Mouse (Mus musculus): ENCODE results near the gene Atp2b4. TPM values are rescaled to one million over a fixed set of nuclear protein-coding genes. Genes with fewer than 3 reads are reported as not detected.

The Atp2b4 gene
- polyA plus RNA-seq, 1 experiment: 8.0 TPM

DNA sequence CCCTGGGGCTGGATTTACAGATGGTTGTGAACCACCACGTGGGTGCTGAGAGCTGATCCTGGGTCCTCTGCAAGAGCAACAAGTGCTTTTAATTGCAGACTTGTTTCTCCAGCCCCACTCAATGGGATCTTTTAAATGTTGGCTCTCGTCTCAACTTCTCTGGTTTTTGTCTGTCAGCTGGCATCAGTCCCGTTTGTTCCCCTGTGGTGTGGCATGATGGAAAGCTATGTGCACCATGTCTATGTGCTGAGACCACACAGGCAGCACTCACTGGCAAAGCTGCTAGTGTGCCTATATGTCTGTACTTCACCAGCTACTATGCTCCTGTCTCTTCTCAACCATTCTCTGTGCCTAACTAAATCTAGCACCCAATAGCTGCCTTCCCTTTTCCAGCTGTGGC, 82.5 kb downstream of the Atp2b4 start:
- no peak for DNase-seq (ENCODE audit: low read depth in 1 of 2, low spot score in 2 of 2)
- Histone ChIP-seq H3K4me3 (ENCODE audit: extremely low read depth, insufficient read depth, insufficient read length) (no peak overlapping the region), H3K36me3 (ENCODE audit: control insufficient read depth, insufficient read depth, low read length) (no peaks in the 10 kb centered on the region), H3K27me3 (ENCODE audit: control insufficient read depth, insufficient read depth, low read length) (no peaks in the 10 kb centered on the region), H3K4me1 (ENCODE audit: control insufficient read depth, insufficient read depth, insufficient read length) (no peaks in the 10 kb centered on the region), H3K27ac (ENCODE audit: insufficient read depth, low read length) (no peak overlapping the region)
- 93% methylated on average over 3 of the region's 3 CpGs for WGBS
- TF ChIP-seq POLR2A (IDR thresholded peaks at IDR 0.05; ENCODE audit: low read depth, low read length): no peak

DNA sequence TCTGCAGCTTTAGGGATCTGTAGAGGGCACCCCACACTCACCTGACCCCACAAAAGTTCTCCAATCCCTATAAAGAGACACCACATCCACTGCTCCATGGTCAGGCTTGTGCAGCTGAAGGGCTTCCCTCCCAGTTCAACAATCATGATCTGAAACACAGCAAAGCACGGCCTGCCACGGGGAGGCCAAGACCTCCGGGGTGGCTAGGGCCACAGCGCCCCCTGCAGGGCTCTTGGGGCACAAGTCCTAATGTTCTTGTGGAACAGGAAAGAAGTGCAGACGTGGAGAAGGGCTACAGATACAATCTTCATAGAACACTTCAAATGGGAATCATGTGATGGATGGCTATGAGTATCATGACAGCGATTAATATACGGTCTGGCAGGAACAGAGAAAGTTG, 84.4 kb downstream of the Atp2b4 start:
- TF ChIP-seq CTCF (IDR thresholded peaks at IDR 0.05; ENCODE audit: extremely low read depth, insufficient read depth, insufficient read length, insufficient replicate concordance): peak; percentile 89
- no peak for TF ChIP-seq POLR2A (IDR thresholded peaks at IDR 0.05; ENCODE audit: low read depth, low read length)
- H3K4me1 ChIP-seq (ENCODE audit: control insufficient read depth, insufficient read depth, insufficient read length): no peaks in the 10 kb centered on the region
- peak; percentile 40 to 71 for DNase-seq (ENCODE audit: low read depth in 1 of 2, low spot score in 2 of 2)
- no peak overlapping the region for H3K27ac ChIP-seq (ENCODE audit: insufficient read depth, low read length)
- WGBS: 29% methylated on average over 7 of the region's 7 CpGs
- no peaks in the 10 kb centered on the region for H3K27me3 ChIP-seq (ENCODE audit: control insufficient read depth, insufficient read depth, low read length)
- no peak overlapping the region for H3K4me3 ChIP-seq (ENCODE audit: extremely low read depth, insufficient read depth, insufficient read length)
- H3K36me3 ChIP-seq (ENCODE audit: control insufficient read depth, insufficient read depth, low read length): no peaks in the 10 kb centered on the region

DNA sequence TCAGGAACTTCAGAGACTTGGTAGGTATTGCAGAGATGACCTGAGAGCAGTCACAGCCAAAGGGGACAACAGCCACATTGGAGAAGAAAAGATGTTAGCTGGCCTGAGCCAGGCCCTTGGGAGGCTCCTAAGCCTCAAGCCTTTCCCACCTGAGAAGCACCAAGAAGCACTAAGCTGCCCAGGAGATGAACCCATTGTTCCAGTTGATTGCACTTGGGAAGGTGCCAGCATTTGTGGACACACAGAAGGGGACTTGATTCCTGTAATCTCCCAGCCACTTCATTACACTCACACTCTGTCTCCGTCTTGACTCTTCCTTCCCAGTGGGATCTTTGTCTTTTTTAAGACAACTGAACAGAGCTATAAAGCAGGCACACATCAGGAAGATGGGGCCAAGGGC, 85.7 kb downstream of the Atp2b4 start:
- Histone ChIP-seq H3K27ac (ENCODE audit: insufficient read depth, low read length) (no peak overlapping the region), H3K27me3 (ENCODE audit: control insufficient read depth, insufficient read depth, low read length) (no peaks in the 10 kb centered on the region), H3K36me3 (ENCODE audit: control insufficient read depth, insufficient read depth, low read length) (no peaks in the 10 kb centered on the region), H3K4me1 (ENCODE audit: control insufficient read depth, insufficient read depth, insufficient read length) (no peaks in the 10 kb centered on the region; the same call in 1 of the 2 replicates), H3K4me3 (ENCODE audit: extremely low read depth, insufficient read depth, insufficient read length) (no peak overlapping the region)
- no peak for DNase-seq (ENCODE audit: low read depth in 1 of 2, low spot score in 2 of 2)
- WGBS: 96% methylated on average over 1 of the region's 1 CpGs
- no peak for TF ChIP-seq POLR2A (IDR thresholded peaks at IDR 0.05; ENCODE audit: low read depth, low read length)
- no peak for TF ChIP-seq CTCF (IDR thresholded peaks at IDR 0.05; ENCODE audit: extremely low read depth, insufficient read depth, insufficient read length, insufficient replicate concordance)

DNA sequence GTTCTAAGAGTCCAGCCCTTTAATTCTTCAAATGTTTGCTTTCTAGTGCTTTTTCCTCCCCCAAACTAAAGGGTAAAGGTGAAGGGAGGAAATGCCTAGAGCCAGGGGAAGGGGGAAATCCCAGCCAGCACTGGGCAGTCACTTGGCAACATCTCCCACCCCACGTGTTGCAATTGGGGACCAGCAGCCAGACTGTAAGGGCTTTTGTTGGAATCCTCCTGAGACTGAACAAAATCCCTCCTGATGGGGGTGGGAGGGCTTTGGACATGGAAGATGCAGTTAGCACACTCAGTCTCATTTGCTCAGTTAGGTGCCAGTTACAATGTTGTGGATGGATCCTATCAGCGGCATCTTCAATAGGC, 87.9 kb downstream of the Atp2b4 start:
- no peaks in the 10 kb centered on the region for H3K36me3 ChIP-seq (ENCODE audit: control insufficient read depth, insufficient read depth, low read length)
- no peak for DNase-seq (ENCODE audit: low read depth in 1 of 2, low spot score in 2 of 2)
- TF ChIP-seq CTCF (IDR thresholded peaks at IDR 0.05; ENCODE audit: extremely low read depth, insufficient read depth, insufficient read length, insufficient replicate concordance) (no peak), POLR2A (IDR thresholded peaks at IDR 0.05; ENCODE audit: low read depth, low read length) (no peak)

DNA sequence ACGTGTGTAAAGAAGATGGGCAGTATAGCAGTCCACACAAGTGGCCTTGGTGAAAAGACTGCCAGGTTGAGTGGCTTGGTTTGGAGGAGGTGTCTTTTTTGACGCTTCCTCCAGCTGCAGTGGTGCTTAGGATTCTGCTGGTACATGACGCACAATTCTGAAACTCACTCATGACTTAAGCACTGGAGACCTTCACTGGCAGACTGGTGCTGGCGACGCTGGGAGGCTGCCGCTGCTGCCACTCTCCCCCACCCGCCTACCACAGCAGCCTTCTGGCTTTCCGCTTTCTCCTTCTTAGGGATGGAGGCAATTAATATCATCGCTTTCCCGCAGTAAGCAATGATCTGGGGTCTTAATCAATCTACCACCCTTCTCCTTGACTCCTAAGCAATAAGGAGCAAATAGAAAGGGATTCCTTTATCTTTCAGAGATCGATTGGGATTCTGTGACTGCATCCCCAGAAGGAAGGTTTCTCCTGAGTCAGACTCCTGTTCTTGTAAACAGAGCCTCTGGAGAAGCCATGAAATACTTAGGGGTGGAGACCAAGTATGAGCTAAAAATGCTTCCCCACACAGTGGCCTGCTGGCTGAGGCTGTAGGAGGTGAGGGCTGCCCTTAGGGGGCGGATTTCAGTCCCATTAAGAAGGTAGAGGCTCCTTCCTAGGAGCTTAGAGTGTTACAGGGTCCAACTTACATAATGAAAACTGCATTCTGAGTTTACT, 88.4 kb downstream of the Atp2b4 start:
- H3K36me3 ChIP-seq (ENCODE audit: control insufficient read depth, insufficient read depth, low read length): no peaks in the 10 kb centered on the region
- H3K27me3 ChIP-seq (ENCODE audit: control insufficient read depth, insufficient read depth, low read length): no peaks in the 10 kb centered on the region
- TF ChIP-seq POLR2A (IDR thresholded peaks at IDR 0.05; ENCODE audit: low read depth, low read length): no peak
- no peak for TF ChIP-seq CTCF (IDR thresholded peaks at IDR 0.05; ENCODE audit: extremely low read depth, insufficient read depth, insufficient read length, insufficient replicate concordance)
- no peak overlapping the region for H3K27ac ChIP-seq (ENCODE audit: insufficient read depth, low read length)
- H3K4me3 ChIP-seq (ENCODE audit: extremely low read depth, insufficient read depth, insufficient read length): no peak overlapping the region
- 93% methylated on average over 12 of the region's 12 CpGs for WGBS
- no peak for DNase-seq (ENCODE audit: low read depth in 1 of 2, low spot score in 2 of 2)
- H3K4me1 ChIP-seq (ENCODE audit: control insufficient read depth, insufficient read depth, insufficient read length): no peaks in the 10 kb centered on the region; the same call in 1 of the 2 replicates

More for the DNA sequence above, 87.9 kb downstream of the Atp2b4 start:
- Histone ChIP-seq H3K4me3 (ENCODE audit: extremely low read depth, insufficient read depth, insufficient read length) (no peak overlapping the region), H3K27me3 (ENCODE audit: control insufficient read depth, insufficient read depth, low read length) (no peaks in the 10 kb centered on the region), H3K27ac (ENCODE audit: insufficient read depth, low read length) (no peak overlapping the region), H3K4me1 (ENCODE audit: control insufficient read depth, insufficient read depth, insufficient read length) (no peaks in the 10 kb centered on the region; the same call in 1 of the 2 replicates)
- WGBS: 79% methylated on average over 2 of the region's 2 CpGs

DNA sequence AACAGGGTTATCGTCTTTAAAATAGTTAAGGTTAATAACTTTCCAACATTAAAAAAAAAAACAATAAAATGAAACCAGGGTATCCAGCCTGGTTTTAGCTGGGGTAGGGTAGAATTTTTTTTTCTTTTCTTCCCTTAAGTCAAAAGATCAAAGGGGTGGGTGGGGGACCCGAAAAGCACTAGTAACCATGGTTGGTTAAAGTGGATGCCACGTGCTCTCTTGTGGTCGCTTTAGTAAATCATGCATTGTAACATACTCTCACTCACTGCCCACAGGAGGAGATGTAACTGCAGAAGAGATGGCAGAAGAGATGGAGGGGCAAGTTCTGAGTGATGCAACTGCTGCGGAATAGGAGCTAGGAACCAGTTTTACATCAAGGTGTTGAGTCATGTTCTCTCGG, 89.5 kb downstream of the Atp2b4 start:
- H3K4me1 ChIP-seq (ENCODE audit: control insufficient read depth, insufficient read depth, insufficient read length): no peaks in the 10 kb centered on the region; the same call in 1 of the 2 replicates
- no peaks in the 10 kb centered on the region for H3K27me3 ChIP-seq (ENCODE audit: control insufficient read depth, insufficient read depth, low read length)
- no peaks in the 10 kb centered on the region for H3K36me3 ChIP-seq (ENCODE audit: control insufficient read depth, insufficient read depth, low read length)
- 68% methylated on average over 6 of the region's 6 CpGs for WGBS
- H3K27ac ChIP-seq (ENCODE audit: insufficient read depth, low read length): no peak overlapping the region
- TF ChIP-seq CTCF (IDR thresholded peaks at IDR 0.05; ENCODE audit: extremely low read depth, insufficient read depth, insufficient read length, insufficient replicate concordance): no peak
- TF ChIP-seq POLR2A (IDR thresholded peaks at IDR 0.05; ENCODE audit: low read depth, low read length): no peak
- peak in 1 of 2 experiments; percentile 33 for DNase-seq (ENCODE audit: low read depth in 1 of 2, low spot score in 2 of 2)
- no peak overlapping the region for H3K4me3 ChIP-seq (ENCODE audit: extremely low read depth, insufficient read depth, insufficient read length)

GRCm38 (mm10) chr1:133710895-133711294, 89.9 kb downstream of the Atp2b4 start:
- Histone ChIP-seq H3K4me1 (ENCODE audit: control insufficient read depth, insufficient read depth, insufficient read length) (no peaks in the 10 kb centered on the region; the same call in 1 of the 2 replicates), H3K36me3 (ENCODE audit: control insufficient read depth, insufficient read depth, low read length) (no peaks in the 10 kb centered on the region), H3K27ac (ENCODE audit: insufficient read depth, low read length) (no peak overlapping the region), H3K27me3 (ENCODE audit: control insufficient read depth, insufficient read depth, low read length) (no peaks in the 10 kb centered on the region), H3K4me3 (ENCODE audit: extremely low read depth, insufficient read depth, insufficient read length) (no peak overlapping the region)
- no peak for TF ChIP-seq POLR2A (IDR thresholded peaks at IDR 0.05; ENCODE audit: low read depth, low read length)
- WGBS: 63% methylated on average over 6 of the region's 6 CpGs
- DNase-seq (ENCODE audit: low read depth in 1 of 2, low spot score in 2 of 2): no peak
